Mouse (Mus musculus) lung, embryonic 14.5 days (tissue): Measurements from ENCODE around the gene Tmem141. TPM values are rescaled to one million over a fixed set of nuclear protein-coding genes. Genes with fewer than 3 reads are reported as not detected.

Experiments
- ATAC-seq: fragments of 200-750 bp; cut with Nextera tagmentation; 2 replicates; pipeline ENCODE4 v1.8.0; 2017; ENCODE audit warnings: mild to moderate bottlenecking, moderate TSS enrichment, moderate library complexity; ENCODE audit not compliant: insufficient read depth
- DNase-seq: peaks from one replicate; pipeline ENCODE4 v3.0.0-alpha.2; 2015
- H3K27ac ChIP-seq: fragments of 300-500 bp; sonication (generic); 2 replicates; pipeline ENCODE4 v1.5.1; 2014; ENCODE audit warnings: low read depth, mild to moderate bottlenecking, moderate library complexity
- H3K27me3 ChIP-seq: fragments of 300-500 bp; sonication (generic); 2 replicates; pipeline ENCODE4 v1.6.1; 2014; ENCODE audit warnings: low read length, control low read depth; ENCODE audit not compliant: insufficient read depth
- H3K36me3 ChIP-seq: fragments of 300-500 bp; sonication (generic); 2 replicates; pipeline ENCODE4 v1.6.1; 2014; ENCODE audit warnings: control low read depth; ENCODE audit not compliant: insufficient read depth
- H3K4me1 ChIP-seq: fragments of 300-500 bp; sonication (generic); 2 replicates; pipeline ENCODE4 v1.6.1; 2014; ENCODE audit warnings: antibody characterized with exemption, control low read depth; ENCODE audit not compliant: insufficient read depth
- H3K4me2 ChIP-seq: fragments of 300-500 bp; sonication (generic); 2 replicates; pipeline ENCODE4 v1.6.1; 2014; ENCODE audit warnings: mild to moderate bottlenecking
- H3K4me3 ChIP-seq: fragments of 300-500 bp; sonication (generic); 2 replicates; pipeline ENCODE4 v1.5.1; 2014; ENCODE audit warnings: low read depth, low read length
- H3K9ac ChIP-seq: fragments of 300-500 bp; sonication (generic); 2 replicates; pipeline ENCODE4 v1.6.1; 2014
- H3K9me3 ChIP-seq: fragments of 300-500 bp; sonication (generic); 2 replicates; pipeline ENCODE4 v1.6.1; 2016; ENCODE audit warnings: low read depth, low read length, control low read depth
- CTCF ChIP-seq: IDR thresholded peaks from 2 replicates; pipeline ENCODE4 v1.5.1; 2016; ENCODE audit warnings: antibody characterized with exemption, low read depth
- WGBS: fragments of 180-500 bp; shearing (Covaris S2); extraction: QIAGEN DNeasy Blood & Tissue Kit; methylation state at CpG from one replicate; pipeline ENCODE4 v1.1.7; 2014; 5-methylcytosine and 5-hydroxymethylcytosine counted together
- polyA plus RNA-seq: library from polyadenylated mRNA; unstranded; fragments of >200 nt; fragmentation: Nextera tagmentation; extraction: Ambion mirVana; gene quantifications from 2 replicates; pipeline ENCODE4 v1.2.1, GENCODE M21; 2014

Gene Tmem141
- polyA plus RNA-seq, result 21.9 and 26.0 TPM in 2 replicates

- Histone ChIP-seq H3K4me2 (peak within 1 kb of the TSS; percentile 64), H3K9ac (peak within 1 kb of the TSS; percentile 38), H3K27me3 (peaks cover 19% of the 10 kb centered on the region), H3K4me3 (peak within 1 kb of the TSS; percentile 37), H3K36me3 (no peaks in the 10 kb centered on the region), H3K9me3 (no peaks in the 10 kb centered on the region), H3K4me1 (no peaks in the 10 kb centered on the region), H3K27ac (0 out of 2 replicates have a peak within 1 kb of the TSS, but pooled peaks have one; percentile 37)
- peak; percentile 80 for TF ChIP-seq CTCF
- ATAC-seq (peak; percentile 95), DNase-seq (peak; percentile 91)
- WGBS, result 5% methylated on average over 34 of the region's 34 CpGs
Observed at GRCm38 (mm10) chr2:25621229-25622200, at the start of gene Tmem141. TSS of gene Tmem141 (minus strand) at chr2:25622005.

GRCm38 (mm10) chr2:25666516-25666915 is 44.7 kb upstream of the Tmem141 start:
- H3K4me1 ChIP-seq, result no peaks in the 10 kb centered on the region
- TF ChIP-seq CTCF, result no peak
- DNase-seq, result no peak
- H3K9ac ChIP-seq, result no peak overlapping the region
- no peaks in the 10 kb centered on the region for H3K27me3 ChIP-seq
- WGBS, result 55% methylated on average over 1 of the region's 1 CpGs
- H3K36me3 ChIP-seq, result no peaks in the 10 kb centered on the region
- H3K4me2 ChIP-seq, result no peak overlapping the region
- H3K9me3 ChIP-seq, result no peaks in the 10 kb centered on the region
- H3K4me3 ChIP-seq, result no peak overlapping the region
- no peak for ATAC-seq
- no peak overlapping the region for H3K27ac ChIP-seq

GRCm38 (mm10) chr2:25664125-25664524 is 42.3 kb upstream of the Tmem141 start:
- Histone ChIP-seq H3K27me3 (no peaks in the 10 kb centered on the region), H3K4me2 (no peak overlapping the region)

GRCm38 (mm10) chr2:25663511-25663910 is 41.7 kb upstream of the Tmem141 start:
- no peak overlapping the region for H3K4me3 ChIP-seq
- H3K4me2 ChIP-seq, result no peak overlapping the region
- DNase-seq (peak; percentile 65), ATAC-seq (no peak)
- peak; percentile 70 for TF ChIP-seq CTCF
- no peaks in the 10 kb centered on the region for H3K9me3 ChIP-seq
- no peaks in the 10 kb centered on the region for H3K27me3 ChIP-seq
- H3K4me1 ChIP-seq, result no peaks in the 10 kb centered on the region
- WGBS, result 35% methylated on average over 1 of the region's 1 CpGs
- H3K9ac ChIP-seq, result no peak overlapping the region
- no peak overlapping the region for H3K27ac ChIP-seq
- H3K36me3 ChIP-seq, result no peaks in the 10 kb centered on the region

More at GRCm38 (mm10) chr2:25664125-25664524, 42.3 kb upstream of the Tmem141 start:
- no peak overlapping the region for H3K4me3 ChIP-seq
- no peak for DNase-seq
- H3K9ac ChIP-seq, result no peak overlapping the region
- 74% methylated on average over 5 of the region's 5 CpGs for WGBS
- H3K36me3 ChIP-seq, result no peaks in the 10 kb centered on the region
- H3K9me3 ChIP-seq, result no peaks in the 10 kb centered on the region
- H3K4me1 ChIP-seq, result no peaks in the 10 kb centered on the region
- ATAC-seq, result no peak
- no peak for TF ChIP-seq CTCF
- H3K27ac ChIP-seq, result no peak overlapping the region

- Histone ChIP-seq H3K4me1 (no peaks in the 10 kb centered on the region), H3K27ac (no peak overlapping the region), H3K9ac (no peak overlapping the region), H3K36me3 (no peaks in the 10 kb centered on the region), H3K4me2 (no peak overlapping the region), H3K27me3 (no peaks in the 10 kb centered on the region), H3K4me3 (no peak overlapping the region), H3K9me3 (no peaks in the 10 kb centered on the region)
- TF ChIP-seq CTCF, result no peak
- whole genome bisulfite sequencing, result 84% methylated on average over 6 of the region's 6 CpGs
- ATAC-seq (no peak), DNase-seq (no peak)
Observed at GRCm38 (mm10) chr2:25661245-25661970, 39.6 kb upstream of the Tmem141 start.

GRCm38 (mm10) chr2:25660279-25660678 is 38.5 kb upstream of the Tmem141 start:
- Histone ChIP-seq H3K27ac (no peak overlapping the region), H3K36me3 (no peaks in the 10 kb centered on the region), H3K27me3 (no peaks in the 10 kb centered on the region), H3K4me3 (no peak overlapping the region), H3K9ac (no peak overlapping the region), H3K4me1 (no peaks in the 10 kb centered on the region), H3K9me3 (no peaks in the 10 kb centered on the region), H3K4me2 (no peak overlapping the region)
- 86% methylated on average over 8 of the region's 8 CpGs for WGBS
- no peak for TF ChIP-seq CTCF
- DNase-seq, result no peak
- ATAC-seq, result no peak

- no peak for TF ChIP-seq CTCF
- Histone ChIP-seq H3K27ac (no peak within 1 kb of the TSS), H3K4me2 (no peak within 1 kb of the TSS), H3K9me3 (no peaks in the 10 kb centered on the region), H3K36me3 (no peaks in the 10 kb centered on the region), H3K27me3 (no peaks in the 10 kb centered on the region), H3K9ac (no peak within 1 kb of the TSS), H3K4me1 (no peaks in the 10 kb centered on the region), H3K4me3 (no peak within 1 kb of the TSS)
- ATAC-seq (no peak), DNase-seq (no peak)
Observed at GRCm38 (mm10) chr2:25657652-25658051, 35.8 kb upstream of the Tmem141 start, which contains the start of gene Lcn5. TSS of gene Lcn5 (plus strand) at chr2:25657952.
